Mouse (Mus musculus): ENCODE results near the gene Man2b2.
A peak's percentile ranks its signal among the peaks of the same experiment; 100 is the strongest.

Man2b2 gene

DNA sequence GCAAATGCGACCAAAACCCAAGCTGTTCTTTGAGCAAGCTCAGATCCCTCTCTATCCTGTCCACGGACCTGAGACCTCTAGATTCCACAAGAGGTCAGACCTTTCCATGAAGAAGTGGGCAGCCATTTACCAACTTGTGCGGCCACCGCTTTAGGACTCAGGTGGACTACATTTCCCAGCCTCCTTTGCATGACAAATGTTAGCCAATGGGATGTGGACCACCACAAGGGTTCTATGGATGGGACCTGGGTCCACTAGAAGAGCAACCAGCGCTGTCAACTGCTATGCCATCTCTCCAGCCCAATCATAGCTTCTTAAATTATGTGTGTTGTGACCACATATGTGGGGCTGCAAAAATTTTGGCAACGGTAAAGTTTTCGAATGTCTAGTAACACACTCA, 819 bp upstream of the Man2b2 start:
- no peak for DNase-seq (ENCODE audit: low spot score)

DNA sequence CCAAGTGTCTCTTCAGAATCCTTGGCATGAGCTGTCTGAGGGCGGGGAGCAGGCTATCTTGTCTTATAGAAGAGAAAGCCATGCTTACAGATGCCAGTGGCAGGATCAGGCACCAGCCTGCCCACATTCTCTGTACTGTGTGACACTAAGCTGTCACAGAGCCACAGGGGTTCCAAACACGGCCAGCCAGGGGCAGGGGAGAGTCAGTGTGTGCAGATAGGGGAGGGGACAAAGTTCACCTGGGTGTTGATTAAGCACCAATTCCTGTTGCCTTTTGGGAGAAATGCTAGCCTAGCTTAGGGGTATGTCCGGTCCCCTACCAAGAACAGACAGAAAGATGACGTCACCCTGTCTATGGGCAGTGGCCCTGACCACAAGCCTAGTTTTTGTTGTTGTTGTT, 1.4 kb downstream of the Man2b2 start:
- DNase-seq (ENCODE audit: low spot score): no peak

DNA sequence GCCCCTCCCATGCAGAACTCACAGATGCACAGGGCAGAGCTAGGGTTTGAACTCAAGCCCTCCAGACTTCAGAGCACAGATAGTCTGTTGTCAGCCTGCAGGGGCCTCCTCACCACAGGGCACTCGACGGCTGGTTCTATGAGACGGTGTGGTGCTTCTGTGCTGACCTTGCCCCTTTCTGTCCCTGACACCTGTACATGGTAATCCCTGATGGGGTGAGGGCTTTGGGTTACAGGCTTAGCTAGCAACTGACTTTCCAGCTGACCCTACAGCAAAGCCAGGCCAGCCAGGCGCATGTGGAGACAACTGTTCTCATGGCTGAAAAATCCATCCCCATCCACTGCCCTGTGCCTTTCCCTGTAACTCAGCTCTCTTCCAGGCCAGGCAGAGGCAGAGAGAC, 7.5 kb downstream of the Man2b2 start:
- no peak for DNase-seq (ENCODE audit: low spot score)

GRCm38 (mm10) chr5:36820142-36820541, 10.3 kb downstream of the Man2b2 start:
- DNase-seq (ENCODE audit: low spot score): peak; percentile 53

DNA sequence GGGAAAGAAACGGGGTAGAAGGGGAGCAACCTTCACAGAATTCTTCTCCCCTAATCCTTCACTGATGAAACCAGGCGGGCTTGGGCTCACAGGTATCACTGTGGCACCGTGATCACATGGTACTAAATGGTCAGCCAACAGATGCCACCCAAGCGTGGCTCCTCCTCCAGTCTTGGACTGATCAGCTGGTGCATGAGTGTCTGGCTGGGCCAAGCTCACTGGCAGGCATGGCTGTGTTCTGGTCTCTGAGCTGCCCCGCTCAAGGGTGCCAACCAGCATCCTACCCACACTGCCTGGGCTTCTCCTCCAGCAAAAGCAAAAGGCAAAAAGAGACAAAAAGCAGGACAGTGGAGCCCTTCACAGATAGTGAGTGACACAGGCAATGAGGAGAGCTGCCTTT, 10.7 kb downstream of the Man2b2 start:
- no peak for DNase-seq (ENCODE audit: low spot score)

GRCm38 (mm10) chr5:36817738-36818137, 12.7 kb downstream of the Man2b2 start:
- no peak for DNase-seq (ENCODE audit: low spot score)

DNA sequence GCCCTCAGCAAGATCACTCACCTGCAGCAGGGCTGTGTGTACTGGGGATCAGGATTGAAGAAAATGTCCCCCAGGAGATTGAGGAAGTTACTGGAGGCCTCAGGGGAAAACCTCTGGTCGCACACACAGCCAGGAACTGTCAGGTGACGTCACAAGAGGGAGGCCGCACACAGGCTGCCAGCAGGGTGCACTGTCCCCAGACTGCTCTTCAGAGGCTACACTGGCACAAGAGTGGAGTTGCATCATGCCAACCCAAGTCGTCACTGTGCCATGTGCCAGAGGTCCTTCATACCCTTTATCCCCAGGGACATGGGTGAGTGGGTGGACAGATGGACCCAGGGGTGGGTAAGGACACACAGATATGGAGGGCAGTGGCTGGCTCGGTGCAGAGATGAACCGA, 15.9 kb downstream of the Man2b2 start:
- peak; percentile 61 for DNase-seq (ENCODE audit: low spot score)

GRCm38 (mm10) chr5:36811413-36811812, 19.0 kb downstream of the Man2b2 start:
- DNase-seq (ENCODE audit: low spot score): peak; percentile 79

DNA sequence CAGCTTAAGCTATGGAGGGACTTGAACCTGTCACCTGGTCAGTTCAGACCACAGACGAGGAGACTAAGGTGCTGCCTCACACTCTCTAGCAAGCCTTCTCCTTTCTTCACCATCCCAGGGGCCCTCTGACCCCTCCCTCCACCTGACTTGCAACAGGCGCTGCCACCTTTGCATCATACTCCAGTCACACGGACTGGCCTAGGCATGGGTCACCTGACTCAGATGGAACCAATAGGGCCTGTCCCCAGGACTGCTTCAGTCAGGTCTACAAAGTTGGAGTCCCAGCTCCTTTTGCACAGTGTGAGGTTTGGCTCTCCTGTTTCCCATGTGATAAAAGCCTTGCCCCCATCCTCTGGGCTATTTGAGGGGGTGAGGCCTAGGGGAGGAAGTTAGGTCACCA, 19.8 kb downstream of the Man2b2 start:
- DNase-seq (ENCODE audit: low spot score): no peak

GRCm38 (mm10) chr5:36809123-36809522, 21.3 kb downstream of the Man2b2 start:
- DNase-seq (ENCODE audit: low spot score): no peak

GRCm38 (mm10) chr5:36807106-36807505, 23.3 kb downstream of the Man2b2 start:
- no peak for DNase-seq (ENCODE audit: low spot score)

GRCm38 (mm10) chr5:36797291-36797690, 33.2 kb downstream of the Man2b2 start:
- DNase-seq (ENCODE audit: low spot score): peak; percentile 62

- peak; percentile 94 for DNase-seq (ENCODE audit: low spot score)
These were observed 34.0 kb downstream of the Man2b2 start, which contains the start of gene Mrfap1 for GRCm38 (mm10) chr5:36796296-36797014. Gene Mrfap1, minus strand, starts transcription at chr5:36796772.

DNA sequence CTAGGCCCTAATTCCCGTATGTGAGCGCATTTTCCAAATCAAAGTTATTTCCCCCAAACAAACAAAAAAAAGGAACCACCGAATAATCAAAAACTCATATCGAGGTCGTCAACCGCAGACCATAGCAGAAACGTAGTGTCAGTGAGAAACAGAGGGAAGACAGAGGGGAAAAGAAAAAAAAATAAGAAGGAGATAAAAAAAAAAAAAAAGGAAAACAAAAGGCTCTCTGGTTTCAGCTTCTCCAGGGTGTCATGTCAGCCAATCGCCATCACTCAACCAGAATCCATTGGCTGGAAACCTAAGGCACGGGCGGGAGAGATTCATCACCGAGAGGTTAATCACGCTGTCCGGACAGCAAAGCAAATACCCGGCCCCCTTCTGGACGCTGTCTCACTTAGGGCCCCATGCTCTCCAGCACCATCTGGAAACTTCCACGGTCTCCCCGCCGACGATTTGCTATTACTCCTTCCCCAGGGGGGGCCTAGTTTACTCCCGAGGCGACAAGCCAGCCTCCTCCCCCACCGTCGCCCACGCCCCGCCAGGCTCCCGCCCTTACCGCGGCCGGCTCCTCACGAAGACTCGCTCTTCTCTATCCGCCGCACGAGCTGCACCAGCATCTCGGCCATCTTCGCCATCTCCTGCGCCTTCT, 34.7 kb downstream of the Man2b2 start:
- DNase-seq (ENCODE audit: low spot score): peak; percentile 73

- peak; percentile 28 for DNase-seq (ENCODE audit: low spot score)
These were observed 38.6 kb downstream of the Man2b2 start for GRCm38 (mm10) chr5:36791861-36792260.

DNA sequence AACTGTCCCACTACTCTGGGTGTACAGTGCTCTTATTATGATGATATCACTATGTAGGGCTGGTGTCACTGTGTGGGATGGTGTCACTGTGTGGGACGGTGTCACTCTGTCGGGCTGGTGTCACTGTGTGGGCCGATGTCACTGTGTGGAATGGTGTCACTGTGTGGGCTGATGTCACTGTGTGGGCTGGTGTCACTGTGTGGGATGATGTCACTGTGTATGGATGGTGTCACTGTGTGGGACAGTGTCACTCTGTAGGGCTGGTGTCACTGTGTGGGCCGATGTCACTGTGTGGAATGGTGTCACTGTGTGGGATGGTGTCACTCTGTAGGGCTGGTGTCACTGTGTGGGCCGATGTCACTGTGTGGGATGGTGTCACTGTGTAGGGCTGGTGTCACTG, 44.4 kb downstream of the Man2b2 start:
- DNase-seq (ENCODE audit: low spot score): no peak

DNA sequence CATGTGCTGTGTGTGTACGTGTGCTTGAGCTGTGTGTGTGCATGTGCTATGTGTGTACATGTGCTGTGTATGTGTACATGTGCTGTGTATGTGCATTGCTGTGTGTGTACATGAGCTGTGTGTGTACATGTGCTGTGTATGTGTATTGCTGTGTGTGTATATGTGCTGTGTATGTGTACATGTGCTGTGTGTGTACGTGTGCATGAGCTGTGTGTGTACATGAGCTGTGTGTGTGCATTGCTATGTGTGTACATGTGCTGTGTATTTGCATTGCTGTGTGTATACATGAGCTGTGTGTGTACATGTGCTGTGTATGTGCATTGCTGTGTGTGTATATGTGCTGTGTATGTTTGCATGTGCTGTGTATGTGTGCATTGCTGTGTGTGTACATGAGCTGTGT, 50.9 kb downstream of the Man2b2 start:
- DNase-seq (ENCODE audit: low spot score): no peak

DNA sequence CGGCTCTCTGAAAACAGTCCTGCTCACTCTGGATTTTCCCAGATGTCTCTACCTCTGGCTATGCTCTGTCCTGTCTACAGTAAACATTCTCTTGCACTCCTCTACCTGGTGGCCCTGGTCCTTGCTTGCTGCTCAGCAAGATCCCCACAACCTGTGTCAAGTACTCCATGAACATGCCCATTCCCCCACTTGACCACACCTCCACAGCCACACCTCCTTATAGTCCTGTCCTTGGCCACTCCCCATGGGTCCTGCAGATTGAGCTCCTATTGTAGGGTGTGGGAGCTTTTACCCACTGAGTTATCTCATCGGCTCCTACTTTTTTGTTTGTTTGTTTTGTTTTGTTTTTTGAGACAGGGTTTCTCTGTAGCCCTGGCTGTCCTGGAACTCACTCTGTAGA, 51.6 kb downstream of the Man2b2 start:
- no peak for DNase-seq (ENCODE audit: low spot score)

DNA sequence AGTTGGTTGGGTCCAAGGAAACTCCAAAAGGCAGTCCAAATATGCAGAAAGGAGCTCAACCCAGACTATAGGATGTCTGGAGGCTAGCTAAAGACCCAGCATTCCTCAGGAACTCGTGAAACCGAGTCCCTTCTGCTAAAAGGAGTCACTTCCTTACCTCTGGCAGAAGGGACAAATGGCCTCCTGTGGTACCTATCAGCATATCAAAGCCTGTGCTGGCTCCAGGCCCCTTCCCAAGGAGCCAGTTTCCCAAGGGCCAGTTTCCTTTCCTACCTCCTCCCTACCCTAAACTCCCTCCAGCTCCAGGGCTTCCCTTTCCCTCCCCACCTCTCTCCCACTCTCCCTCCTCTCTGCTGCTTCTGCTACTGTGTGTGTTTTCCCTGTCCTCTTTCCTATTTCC, 53.3 kb downstream of the Man2b2 start:
- no peak for DNase-seq (ENCODE audit: low spot score)

DNA sequence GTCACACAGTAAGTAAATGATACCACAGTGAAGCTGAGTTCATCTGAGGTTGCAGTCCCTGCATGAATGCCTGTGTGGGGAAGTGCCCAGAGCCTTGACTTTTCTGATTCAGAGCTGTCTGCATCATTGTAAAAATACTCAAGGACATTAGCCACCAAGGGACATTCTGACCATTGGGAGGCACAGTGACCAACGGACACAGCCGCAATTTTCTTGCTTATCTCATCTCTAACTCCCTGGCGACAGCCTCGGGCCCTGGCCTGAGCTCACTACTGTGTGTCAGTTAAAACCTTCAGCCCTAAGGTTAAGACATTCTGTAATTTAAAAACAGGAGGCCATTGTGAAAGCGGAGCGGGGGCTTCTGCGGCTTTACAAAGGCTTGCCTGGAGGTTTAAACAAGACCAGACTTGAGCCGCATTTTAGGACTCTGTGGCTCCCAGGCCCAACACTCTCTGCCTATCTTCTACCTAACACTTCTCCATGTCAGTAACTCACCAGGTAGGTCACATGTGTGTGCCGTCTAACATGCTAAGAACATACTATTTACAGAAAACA, 54.4 kb downstream of the Man2b2 start:
- no peak for DNase-seq (ENCODE audit: low spot score)

GRCm38 (mm10) chr5:36775317-36775716, 55.1 kb downstream of the Man2b2 start:
- DNase-seq (ENCODE audit: low spot score): no peak

DNA sequence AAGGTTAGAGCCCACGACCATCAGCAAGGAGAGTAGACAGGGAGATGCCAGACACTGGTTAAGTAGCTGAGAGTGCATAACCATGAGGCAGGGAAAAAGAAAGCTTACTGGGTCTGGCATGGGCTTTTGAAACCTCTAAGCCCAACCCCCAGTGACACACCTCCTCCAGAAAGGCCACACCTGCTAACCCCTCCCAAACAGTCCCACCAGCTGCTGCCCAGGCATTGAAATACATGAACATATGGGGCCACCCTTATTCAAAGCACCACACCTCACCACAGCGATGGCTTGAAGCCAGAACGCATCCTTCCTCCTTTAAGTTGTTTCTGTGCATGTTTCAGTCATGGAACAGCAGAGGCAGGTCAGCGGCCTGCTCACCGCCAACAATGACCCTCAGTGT, 57.9 kb downstream of the Man2b2 start:
- DNase-seq (ENCODE audit: low spot score): no peak

- DNase-seq (ENCODE audit: low spot score): no peak
These were observed 60.9 kb downstream of the Man2b2 start for GRCm38 (mm10) chr5:36769603-36770002.

All from adipocyte (in vitro differentiated cells).